Mouse (Mus musculus): ENCODE measurements around the gene Sel1l3. TPM values are rescaled to one million over a fixed set of nuclear protein-coding genes. Genes with fewer than 3 reads are reported as not detected.

Sel1l3 gene
- polyA plus RNA-seq, 1 experiment from 2014 or later, result 7.3 TPM

- Histone ChIP-seq H3K27ac (no peak overlapping the region), H3K9me3 (no peaks in the 10 kb centered on the region), H3K9ac (no peak overlapping the region), H3K4me1 (no peaks in the 10 kb centered on the region), H3K36me3 (replicated peaks) (no peaks in the 10 kb centered on the region), H3K4me3 (no peak overlapping the region), H3K27me3 (replicated peaks) (no peaks in the 10 kb centered on the region), H3K4me2 (no peak overlapping the region)
- ATAC-seq (replicated peaks), result no peak
- WGBS, result 77% methylated on average over 2 of the region's 2 CpGs
These were observed 79.7 kb downstream of the Sel1l3 start for GRCm38 (mm10) chr5:53134003-53134402.

- Histone ChIP-seq H3K4me2 (no peak overlapping the region), H3K9me3 (no peaks in the 10 kb centered on the region), H3K4me3 (no peak overlapping the region), H3K36me3 (replicated peaks) (no peaks in the 10 kb centered on the region), H3K9ac (no peak overlapping the region), H3K27me3 (replicated peaks) (no peaks in the 10 kb centered on the region), H3K4me1 (0 out of 2 replicates have a peak, but pooled peaks cover 7% of the 10 kb centered on the region), H3K27ac (no peak overlapping the region)
- ATAC-seq (replicated peaks), result no peak
- 75% methylated on average over 4 of the region's 4 CpGs for WGBS
These were observed 89.0 kb downstream of the Sel1l3 start for GRCm38 (mm10) chr5:53124701-53125100.

- H3K9ac ChIP-seq, result no peak overlapping the region
- H3K36me3 ChIP-seq (replicated peaks), result no peaks in the 10 kb centered on the region
- WGBS, result 16% methylated on average over 10 of the region's 10 CpGs
- H3K4me3 ChIP-seq, result no peak overlapping the region
- no peak overlapping the region for H3K4me2 ChIP-seq
- ATAC-seq (replicated peaks), result peak; percentile 89
- H3K27ac ChIP-seq, result no peak overlapping the region
- no peaks in the 10 kb centered on the region for H3K9me3 ChIP-seq
- H3K4me1 ChIP-seq, result 0 out of 2 replicates have a peak, but pooled peaks cover 7% of the 10 kb centered on the region
- H3K27me3 ChIP-seq (replicated peaks), result no peaks in the 10 kb centered on the region
These were observed 90.0 kb downstream of the Sel1l3 start for GRCm38 (mm10) chr5:53123525-53124286.

- H3K9me3 ChIP-seq, result no peaks in the 10 kb centered on the region
- H3K4me3 ChIP-seq, result no peak overlapping the region
- H3K27me3 ChIP-seq (replicated peaks), result no peaks in the 10 kb centered on the region
- 51% methylated on average over 3 of the region's 3 CpGs for WGBS
- no peak overlapping the region for H3K4me2 ChIP-seq
- no peaks in the 10 kb centered on the region for H3K36me3 ChIP-seq (replicated peaks)
- H3K4me1 ChIP-seq, result 0 out of 2 replicates have a peak, but pooled peaks cover 7% of the 10 kb centered on the region
- H3K27ac ChIP-seq, result no peak overlapping the region
- no peak overlapping the region for H3K9ac ChIP-seq
- ATAC-seq (replicated peaks), result no peak
These were observed 94.0 kb downstream of the Sel1l3 start for GRCm38 (mm10) chr5:53119689-53120088.

GRCm38 (mm10) chr5:53118212-53118611 is 95.5 kb downstream of the Sel1l3 start:
- no peak overlapping the region for H3K4me2 ChIP-seq
- no peaks in the 10 kb centered on the region for H3K36me3 ChIP-seq (replicated peaks)
- 0 out of 2 replicates have a peak, but pooled peaks cover 7% of the 10 kb centered on the region for H3K4me1 ChIP-seq
- H3K27ac ChIP-seq, result no peak overlapping the region
- no peak for ATAC-seq (replicated peaks)
- H3K27me3 ChIP-seq (replicated peaks), result no peaks in the 10 kb centered on the region
- no peak overlapping the region for H3K4me3 ChIP-seq
- H3K9ac ChIP-seq, result no peak overlapping the region
- no peaks in the 10 kb centered on the region for H3K9me3 ChIP-seq
- 77% methylated on average over 8 of the region's 8 CpGs for WGBS

GRCm38 (mm10) chr5:53114616-53115267 is 99.0 kb downstream of the Sel1l3 start:
- ATAC-seq (replicated peaks), result peak; percentile 51

GRCm38 (mm10) chr5:53112942-53113341 is 100.8 kb downstream of the Sel1l3 start:
- 97% methylated on average over 5 of the region's 5 CpGs for WGBS
- Histone ChIP-seq H3K9me3 (no peaks in the 10 kb centered on the region), H3K9ac (no peak overlapping the region), H3K27me3 (replicated peaks) (no peaks in the 10 kb centered on the region), H3K4me2 (no peak overlapping the region), H3K36me3 (replicated peaks) (no peaks in the 10 kb centered on the region), H3K27ac (no peak overlapping the region), H3K4me3 (no peak overlapping the region), H3K4me1 (peaks cover 4% of the 10 kb centered on the region; the same call in 1 of the 2 replicates)
- ATAC-seq (replicated peaks), result no peak

More at GRCm38 (mm10) chr5:53114616-53115267, 99.0 kb downstream of the Sel1l3 start:
- Histone ChIP-seq H3K4me3 (no peak overlapping the region), H3K9me3 (no peaks in the 10 kb centered on the region), H3K27ac (no peak overlapping the region), H3K4me2 (no peak overlapping the region), H3K27me3 (replicated peaks) (no peaks in the 10 kb centered on the region), H3K36me3 (replicated peaks) (no peaks in the 10 kb centered on the region), H3K4me1 (peaks cover 4% of the 10 kb centered on the region; the same call in 1 of the 2 replicates), H3K9ac (no peak overlapping the region)
- 63% methylated on average over 12 of the region's 12 CpGs for WGBS

- peaks cover 4% of the 10 kb centered on the region; the same call in 1 of the 2 replicates for H3K4me1 ChIP-seq
- H3K4me2 ChIP-seq, result no peak overlapping the region
- no peak overlapping the region for H3K4me3 ChIP-seq
- no peak for ATAC-seq (replicated peaks)
- WGBS, result 49% methylated on average over 5 of the region's 5 CpGs
- H3K27ac ChIP-seq, result no peak overlapping the region
- no peaks in the 10 kb centered on the region for H3K36me3 ChIP-seq (replicated peaks)
- no peak overlapping the region for H3K9ac ChIP-seq
- H3K9me3 ChIP-seq, result no peaks in the 10 kb centered on the region
- H3K27me3 ChIP-seq (replicated peaks), result no peaks in the 10 kb centered on the region
These were observed 102.7 kb downstream of the Sel1l3 start for GRCm38 (mm10) chr5:53111036-53111435.

- H3K4me2 ChIP-seq, result no peak overlapping the region
- H3K36me3 ChIP-seq (replicated peaks), result no peaks in the 10 kb centered on the region
- H3K4me1 ChIP-seq, result peaks cover 4% of the 10 kb centered on the region; the same call in 1 of the 2 replicates
- no peak overlapping the region for H3K9ac ChIP-seq
- no peak for ATAC-seq (replicated peaks)
- H3K27me3 ChIP-seq (replicated peaks), result no peaks in the 10 kb centered on the region
- WGBS, result 51% methylated on average over 4 of the region's 4 CpGs
- H3K27ac ChIP-seq, result no peak overlapping the region
- H3K4me3 ChIP-seq, result no peak overlapping the region
- H3K9me3 ChIP-seq, result no peaks in the 10 kb centered on the region
These were observed 103.5 kb downstream of the Sel1l3 start for GRCm38 (mm10) chr5:53110225-53110624.

GRCm38 (mm10) chr5:53108668-53109067 is 105.1 kb downstream of the Sel1l3 start:
- Histone ChIP-seq H3K4me3 (no peak overlapping the region), H3K27me3 (replicated peaks) (no peaks in the 10 kb centered on the region), H3K9ac (no peak overlapping the region), H3K4me1 (peaks cover 4% of the 10 kb centered on the region; the same call in 1 of the 2 replicates), H3K4me2 (no peak overlapping the region), H3K36me3 (replicated peaks) (no peaks in the 10 kb centered on the region), H3K27ac (no peak overlapping the region), H3K9me3 (no peaks in the 10 kb centered on the region)
- 85% methylated on average over 1 of the region's 1 CpGs for WGBS
- ATAC-seq (replicated peaks), result no peak

GRCm38 (mm10) chr5:53108026-53108425 is 105.7 kb downstream of the Sel1l3 start:
- H3K9ac ChIP-seq, result no peak overlapping the region
- peaks cover 4% of the 10 kb centered on the region; the same call in 1 of the 2 replicates for H3K4me1 ChIP-seq
- H3K9me3 ChIP-seq, result no peaks in the 10 kb centered on the region
- WGBS, result 88% methylated on average over 9 of the region's 9 CpGs
- H3K27ac ChIP-seq, result no peak overlapping the region
- no peaks in the 10 kb centered on the region for H3K36me3 ChIP-seq (replicated peaks)
- H3K4me2 ChIP-seq, result no peak overlapping the region
- no peak overlapping the region for H3K4me3 ChIP-seq
- no peaks in the 10 kb centered on the region for H3K27me3 ChIP-seq (replicated peaks)
- no peak for ATAC-seq (replicated peaks)

- no peak for ATAC-seq (replicated peaks)
- Histone ChIP-seq H3K27me3 (replicated peaks) (no peaks in the 10 kb centered on the region), H3K4me1 (peaks cover 4% of the 10 kb centered on the region; the same call in 1 of the 2 replicates), H3K9ac (no peak overlapping the region), H3K36me3 (replicated peaks) (no peaks in the 10 kb centered on the region), H3K4me3 (no peak overlapping the region), H3K9me3 (no peaks in the 10 kb centered on the region), H3K4me2 (no peak overlapping the region), H3K27ac (no peak overlapping the region)
- 61% methylated on average over 4 of the region's 4 CpGs for WGBS
These were observed 107.0 kb downstream of the Sel1l3 start for GRCm38 (mm10) chr5:53106731-53107130.

Data from midbrain, embryonic 15.5 days (tissue).